Mouse (Mus musculus) stomach, embryonic 15.5 days (tissue): ENCODE data around the gene Mdh1. TPM values are rescaled to one million over a fixed set of nuclear protein-coding genes. Genes with fewer than 3 reads are reported as not detected.
"Not testable (repeated sequence)": the region's sequence is repeated elsewhere in the genome, so short reads cannot be mapped to it uniquely, and the experiment has no call there.

Experiments used
- ATAC-seq: fragments of 200-750 bp; cut with Nextera tagmentation; 2 replicates; pipeline ENCODE4 v1.8.0; 2017; ENCODE audit warnings: low read depth, moderate number of reproducible peaks, moderate TSS enrichment; ENCODE audit not compliant: insufficient read depth, low FRiP score
- H3K27ac ChIP-seq: fragments of 300-500 bp; sonication (generic); 2 replicates; pipeline ENCODE4 v1.5.1; 2015; ENCODE audit warnings: mild to moderate bottlenecking, inconsistent platforms
- H3K27me3 ChIP-seq: fragments of 300-500 bp; sonication (generic); replicated peaks from 2 replicates; pipeline ENCODE4 v1.6.1; 2015; ENCODE audit warnings: inconsistent platforms
- H3K36me3 ChIP-seq: fragments of 300-500 bp; sonication (generic); 2 replicates; pipeline ENCODE4 v1.6.1; 2015; ENCODE audit warnings: inconsistent platforms
- H3K4me1 ChIP-seq: fragments of 300-500 bp; sonication (generic); 2 replicates; pipeline ENCODE4 v1.6.1; 2015; ENCODE audit warnings: inconsistent platforms
- H3K4me2 ChIP-seq: fragments of 300-500 bp; sonication (generic); 2 replicates; pipeline ENCODE4 v1.6.1; 2015; ENCODE audit warnings: mild to moderate bottlenecking, inconsistent platforms
- H3K4me3 ChIP-seq: fragments of 300-500 bp; sonication (generic); replicated peaks from 2 replicates; pipeline ENCODE4 v1.5.1; 2015; ENCODE audit warnings: inconsistent platforms
- H3K9ac ChIP-seq: fragments of 300-500 bp; sonication (generic); 2 replicates; pipeline ENCODE4 v1.6.1; 2015; ENCODE audit warnings: inconsistent platforms
- H3K9me3 ChIP-seq: fragments of 300-500 bp; sonication (generic); 2 replicates; pipeline ENCODE4 v1.6.1; 2016; ENCODE audit warnings: inconsistent platforms
- whole genome bisulfite sequencing: fragments of 180-500 bp; shearing (Covaris S2); methylation state at CpG from one replicate; pipeline ENCODE4 v1.1.7; 2015; 5-methylcytosine and 5-hydroxymethylcytosine counted together
- polyA plus RNA-seq: library from polyadenylated mRNA; unstranded; fragments of >200 nt; fragmentation: Nextera tagmentation; extraction: Ambion mirVana; gene quantifications from 2 replicates; pipeline ENCODE4 v1.2.1, GENCODE M21; 2015

Mdh1 gene
- polyA plus RNA-seq, 1 experiment from 2014 or later: 432 TPM

- no peaks in the 10 kb centered on the region for H3K27me3 ChIP-seq
- WGBS: 67% methylated on average over 2 of the region's 2 CpGs
- no peak overlapping the region for H3K27ac ChIP-seq
- H3K4me1 ChIP-seq: no peaks in the 10 kb centered on the region
- no peak overlapping the region for H3K9ac ChIP-seq
- no peak for ATAC-seq
- no peaks in the 10 kb centered on the region for H3K36me3 ChIP-seq
- no peaks in the 10 kb centered on the region for H3K9me3 ChIP-seq
- no peak overlapping the region for H3K4me3 ChIP-seq
- no peak overlapping the region for H3K4me2 ChIP-seq
Observed at GRCm38 (mm10) chr11:21545021-21545420, 27.1 kb downstream of the Mdh1 start.

DNA sequence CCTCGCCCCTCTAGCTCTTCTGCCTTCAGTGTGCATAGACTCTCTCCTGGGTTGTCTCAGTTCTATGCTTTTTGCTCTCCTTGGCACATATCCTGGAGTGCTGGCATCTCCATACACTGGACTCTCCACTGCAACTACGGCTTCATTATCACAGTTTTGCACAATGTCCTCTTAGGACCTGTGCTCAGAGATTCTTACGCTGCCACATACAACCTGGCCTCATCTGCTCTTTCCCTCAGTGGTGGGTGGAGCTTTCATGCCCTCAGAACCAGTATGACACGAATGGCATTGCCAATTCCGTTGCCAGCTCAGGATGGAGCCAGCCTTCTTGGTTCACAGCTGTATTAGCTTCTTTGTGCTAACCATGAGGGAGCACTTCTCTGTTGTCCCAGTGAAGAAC lies 29.4 kb downstream of the Mdh1 start:
- Histone ChIP-seq H3K27ac (no peak overlapping the region), H3K4me1 (no peaks in the 10 kb centered on the region), H3K9me3 (no peaks in the 10 kb centered on the region), H3K4me3 (no peak overlapping the region), H3K27me3 (no peaks in the 10 kb centered on the region), H3K4me2 (no peak overlapping the region), H3K9ac (no peak overlapping the region), H3K36me3 (no peaks in the 10 kb centered on the region)
- ATAC-seq: no peak
- 80% methylated on average over 5 of the region's 5 CpGs for WGBS

- Histone ChIP-seq H3K4me2 (no peak overlapping the region), H3K9me3 (no peaks in the 10 kb centered on the region), H3K36me3 (no peaks in the 10 kb centered on the region), H3K27me3 (no peaks in the 10 kb centered on the region), H3K4me3 (no peak overlapping the region), H3K27ac (no peak overlapping the region), H3K4me1 (no peaks in the 10 kb centered on the region), H3K9ac (no peak overlapping the region)
- 97% methylated on average over 2 of the region's 2 CpGs for WGBS
- ATAC-seq: no peak
Observed at GRCm38 (mm10) chr11:21540622-21541021, 31.5 kb downstream of the Mdh1 start.

- WGBS: 41% methylated on average over 2 of the region's 2 CpGs
- Histone ChIP-seq H3K4me2 (no peak overlapping the region), H3K9ac (no peak overlapping the region), H3K4me3 (no peak overlapping the region), H3K27ac (no peak overlapping the region), H3K36me3 (no peaks in the 10 kb centered on the region), H3K4me1 (no peaks in the 10 kb centered on the region), H3K9me3 (no peaks in the 10 kb centered on the region), H3K27me3 (no peaks in the 10 kb centered on the region)
- ATAC-seq: no peak
Observed at GRCm38 (mm10) chr11:21540072-21540471, 32.1 kb downstream of the Mdh1 start.

GRCm38 (mm10) chr11:21530856-21531255 lies 41.3 kb downstream of the Mdh1 start:
- not testable (repeated sequence) for H3K27ac ChIP-seq, H3K4me3 ChIP-seq, H3K4me2 ChIP-seq, H3K36me3 ChIP-seq, H3K27me3 ChIP-seq, H3K9me3 ChIP-seq, ATAC-seq, H3K9ac ChIP-seq, H3K4me1 ChIP-seq
- 83% methylated on average over 2 of the region's 2 CpGs for WGBS

- ATAC-seq: no peak
- Histone ChIP-seq H3K27ac (no peak overlapping the region), H3K4me3 (no peak overlapping the region), H3K36me3 (no peaks in the 10 kb centered on the region), H3K9me3 (no peaks in the 10 kb centered on the region), H3K27me3 (no peaks in the 10 kb centered on the region), H3K4me1 (no peaks in the 10 kb centered on the region), H3K4me2 (no peak overlapping the region), H3K9ac (no peak overlapping the region)
- WGBS: 33% methylated on average over 2 of the region's 2 CpGs
Observed at GRCm38 (mm10) chr11:21528676-21529394, 43.3 kb downstream of the Mdh1 start.

DNA sequence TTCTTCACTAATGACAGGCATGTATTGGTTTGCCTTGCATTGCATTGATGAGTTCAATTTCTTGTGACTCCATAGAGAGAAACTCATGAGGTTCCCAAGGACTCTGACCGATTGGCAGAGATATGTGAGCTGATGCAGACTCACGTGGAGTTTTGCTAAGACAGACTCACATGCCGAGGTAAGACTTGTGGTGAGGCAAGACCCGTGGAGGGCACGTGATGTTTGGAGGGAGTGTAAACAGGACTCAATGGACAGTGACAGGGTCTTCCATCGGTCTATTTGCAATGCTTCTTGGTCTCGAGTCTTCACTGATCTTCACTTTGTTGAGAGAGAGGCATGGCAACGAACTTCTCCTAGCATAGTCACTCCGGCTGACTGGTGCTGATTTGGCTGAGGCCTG lies 54.4 kb downstream of the Mdh1 start:
- no peaks in the 10 kb centered on the region for H3K4me1 ChIP-seq
- no peak overlapping the region for H3K4me2 ChIP-seq
- no peaks in the 10 kb centered on the region for H3K9me3 ChIP-seq
- 84% methylated on average over 9 of the region's 9 CpGs for WGBS
- H3K9ac ChIP-seq: no peak overlapping the region
- H3K36me3 ChIP-seq: no peaks in the 10 kb centered on the region
- H3K4me3 ChIP-seq: no peak overlapping the region
- no peak for ATAC-seq
- no peak overlapping the region for H3K27ac ChIP-seq
- H3K27me3 ChIP-seq: no peaks in the 10 kb centered on the region

GRCm38 (mm10) chr11:21516396-21516795 lies 55.8 kb downstream of the Mdh1 start:
- H3K9me3 ChIP-seq, H3K36me3 ChIP-seq, H3K4me3 ChIP-seq, H3K27me3 ChIP-seq, H3K4me1 ChIP-seq, ATAC-seq, H3K9ac ChIP-seq, H3K4me2 ChIP-seq, H3K27ac ChIP-seq: not testable (repeated sequence)
- WGBS: 82% methylated on average over 1 of the region's 1 CpGs

- ATAC-seq, H3K36me3 ChIP-seq, H3K27me3 ChIP-seq, H3K9me3 ChIP-seq, H3K27ac ChIP-seq, H3K4me1 ChIP-seq, H3K4me2 ChIP-seq, H3K9ac ChIP-seq, H3K4me3 ChIP-seq: not testable (repeated sequence)
- 83% methylated on average over 1 of the region's 1 CpGs for WGBS
Observed at GRCm38 (mm10) chr11:21510577-21510976, 61.6 kb downstream of the Mdh1 start.

- H3K4me1 ChIP-seq, H3K9me3 ChIP-seq, H3K27ac ChIP-seq, ATAC-seq, H3K4me2 ChIP-seq, H3K36me3 ChIP-seq, H3K4me3 ChIP-seq, H3K9ac ChIP-seq, H3K27me3 ChIP-seq: not testable (repeated sequence)
- 72% methylated on average over 1 of the region's 1 CpGs for whole genome bisulfite sequencing
Observed at GRCm38 (mm10) chr11:21508713-21509112, 63.5 kb downstream of the Mdh1 start.

GRCm38 (mm10) chr11:21507073-21507472 lies 65.1 kb downstream of the Mdh1 start:
- not testable (repeated sequence) for H3K4me3 ChIP-seq, H3K4me1 ChIP-seq, ATAC-seq

More at GRCm38 (mm10) chr11:21507073-21507472, 65.1 kb downstream of the Mdh1 start:
- not testable (repeated sequence) for H3K36me3 ChIP-seq, H3K27ac ChIP-seq, H3K27me3 ChIP-seq, H3K9me3 ChIP-seq, H3K9ac ChIP-seq, H3K4me2 ChIP-seq
- WGBS: 84% methylated on average over 5 of the region's 5 CpGs
